Mouse (Mus musculus): ENCODE measurements around the gene Plscr2. TPM values are rescaled to one million over a fixed set of nuclear protein-coding genes. Genes with fewer than 3 reads are reported as not detected.

Plscr2 gene
- total RNA-seq, 2 experiments from 2014 or later: 2.8 to 3.9 TPM

- no peak for DNase-seq (ENCODE audit: low spot score in 2 of 2)
Measured at GRCm38 (mm10) chr9:92337661-92338060, 62.3 kb downstream of the Plscr2 start.

- no peak for DNase-seq (ENCODE audit: low spot score in 2 of 2)
Measured at GRCm38 (mm10) chr9:92338954-92339353, 63.6 kb downstream of the Plscr2 start.

Small RNAs within 50 kb of the gene (microRNA-seq; reads per million reads assigned to microRNA genes)
- gene Mir6386: 0 reads per million in 2 experiments

Other genes starting within 250 kb of the Plscr2 start
- not detected for gene Plscr5, start 82.7 kb upstream of the Plscr2 start, total RNA-seq (2021)
- gene Plscr1, start 25.9 kb upstream of the Plscr2 start, total RNA-seq (2021): 1 to 10 TPM; 1.7 to 2.0 TPM
- not detected for gene 1700057G04Rik, start 33.8 kb downstream of the Plscr2 start, total RNA-seq (2021)
- gene Plscr4, start 181.8 kb downstream of the Plscr2 start, total RNA-seq (2021): 1 to 10 TPM; 1.5 to 1.6 TPM